Mouse (Mus musculus) C2C12 (cell line): ENCODE results near the gene Dnajc13.

ENCODE experiments used
- CEBPB ChIP-seq: IDR thresholded peaks from one replicate; pipeline ENCODE4 v1.6.1; 2011; ENCODE audit warnings: low read depth, mild to moderate bottlenecking, control low read depth, moderate library complexity
- CTCF ChIP-seq: IDR thresholded peaks from one replicate; pipeline ENCODE4 v1.5.1; 2011; ENCODE audit not compliant: control insufficient read depth, insufficient read depth, insufficient read length
- FOSL1 ChIP-seq: IDR thresholded peaks from one replicate; pipeline ENCODE4 v1.8.0; 2011; ENCODE audit warnings: mild to moderate bottlenecking, low read length; ENCODE audit not compliant: poor library complexity, insufficient read depth, severe bottlenecking
- MAX ChIP-seq: IDR thresholded peaks from one replicate; pipeline ENCODE4 v1.6.1; 2011; ENCODE audit warnings: mild to moderate bottlenecking, control low read depth
- MYOD1 ChIP-seq: IDR thresholded peaks from one replicate; pipeline ENCODE4 v1.6.1; 2011; ENCODE audit warnings: low read depth; ENCODE audit not compliant: control insufficient read depth, insufficient read length
- MYOG ChIP-seq: IDR thresholded peaks from one replicate; pipeline ENCODE4 v1.6.1; 2011; ENCODE audit not compliant: control insufficient read depth, insufficient read length; ENCODE audit errors: extremely low read depth
- USF1 ChIP-seq: IDR thresholded peaks from one replicate; pipeline ENCODE4 v1.6.1; 2011; ENCODE audit warnings: low read depth, mild to moderate bottlenecking, control low read depth, moderate library complexity

GRCm38 (mm10) chr9:104271642-104272041 lies 8.9 kb upstream of the Dnajc13 start:
- TF ChIP-seq CTCF = no peak
- TF ChIP-seq CEBPB = no peak
- no peak for TF ChIP-seq MAX
- no peak for TF ChIP-seq USF1
- no peak for TF ChIP-seq MYOD1
- TF ChIP-seq MYOG = no peak
- TF ChIP-seq FOSL1 = no peak
